Mouse (Mus musculus) erythroid progenitor cell, adult 5-6 weeks (primary cell): ENCODE measurements around the gene Zfp653. TPM values are rescaled to one million over a fixed set of nuclear protein-coding genes. Genes with fewer than 3 reads are reported as not detected.
A peak's percentile ranks its signal among the peaks of the same experiment; 100 is the strongest.
"Not testable (repeated sequence)": the region's sequence is repeated elsewhere in the genome, so short reads cannot be mapped to it uniquely, and the experiment has no call there.

Source experiments
- ATAC-seq: replicated peaks from 2 replicates; pipeline ENCODE4 v1.8.0; 2016; ENCODE audit warnings: moderate number of reproducible peaks, mild to moderate bottlenecking, moderate TSS enrichment, inconsistent platforms; ENCODE audit not compliant: poor library complexity, low FRiP score, severe bottlenecking
- total RNA-seq, 2 experiments: library from RNA; stranded (forward) in 1 of 2; stranded (reverse) in 1 of 2; fragments of 150-400 nt in 1 of 2; fragments of 186-747, 209-891 nt in 1 of 2; gene quantifications; 2 replicates each; pipeline versions ENCODE4 v1.2.3 to v1.2.4; 2015 to 2017; ENCODE audit warnings: low replicate concordance in 2 of 2

The Zfp653 gene
- total RNA-seq, 2 experiments from 2014 or later, result 2.1 to 6.0 TPM

GRCm38 (mm10) chr9:22075778-22076177, 4.6 kb upstream of the Zfp653 start:
- ATAC-seq, result not testable (repeated sequence)

GRCm38 (mm10) chr9:22072276-22072675, 1.1 kb upstream of the Zfp653 start:
- ATAC-seq, result no peak

DNA sequence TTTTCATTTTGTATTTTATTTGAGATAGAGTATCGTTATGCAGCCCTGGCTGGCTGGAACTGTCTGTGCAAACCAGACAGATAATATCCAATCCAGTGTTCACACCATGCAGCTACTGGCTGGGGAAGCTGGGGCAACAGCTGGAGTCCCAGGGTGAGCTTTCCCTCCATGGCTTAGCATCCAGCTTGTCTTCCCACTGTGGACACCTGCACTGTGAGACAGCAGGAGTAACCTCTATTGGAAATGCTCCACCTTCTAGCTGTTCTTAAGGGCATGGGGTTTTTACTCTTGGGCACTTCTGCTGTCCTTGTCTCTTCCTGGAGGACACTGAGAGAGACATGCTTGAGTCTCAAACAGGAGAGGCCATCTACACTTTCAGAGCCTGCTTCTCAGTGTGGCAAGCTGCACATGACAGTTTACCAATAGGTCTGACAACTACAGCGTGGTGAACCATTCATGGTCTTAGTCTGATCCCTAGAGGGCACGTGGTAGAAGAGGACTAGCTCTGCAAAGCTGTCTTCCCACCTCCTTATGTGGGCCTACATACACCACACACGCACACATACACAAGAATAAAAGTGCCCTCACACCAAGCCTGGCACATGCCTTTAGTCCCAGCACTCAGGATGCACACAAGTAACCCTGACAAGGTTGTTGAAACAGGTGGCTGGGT, 1.2 kb downstream of the Zfp653 start:
- no peak for ATAC-seq

DNA sequence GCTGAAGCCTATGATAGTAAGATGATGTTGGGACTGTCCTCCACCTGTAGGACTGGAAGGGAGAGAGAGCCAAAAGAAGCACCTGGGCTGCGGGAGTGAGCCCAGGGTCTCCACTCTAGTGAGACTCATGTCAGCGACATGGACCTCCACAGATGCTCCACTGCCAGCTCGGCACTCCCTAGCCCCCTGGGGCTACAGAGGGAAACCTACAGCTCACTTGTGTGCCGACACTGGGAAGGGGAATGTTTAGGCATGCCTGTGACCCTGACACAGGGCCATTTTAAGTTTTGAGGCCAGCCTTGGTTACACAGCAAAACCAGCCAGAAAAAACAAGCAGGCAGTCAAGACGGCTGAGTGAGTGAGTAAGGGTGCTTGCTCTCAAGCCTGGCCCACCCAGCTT, 4.0 kb downstream of the Zfp653 start:
- ATAC-seq, result no peak

- ATAC-seq, result 0 out of 2 replicates have a peak, but pooled peaks have one; percentile 26
Observed at GRCm38 (mm10) chr9:22066433-22066832, 4.7 kb downstream of the Zfp653 start.

DNA sequence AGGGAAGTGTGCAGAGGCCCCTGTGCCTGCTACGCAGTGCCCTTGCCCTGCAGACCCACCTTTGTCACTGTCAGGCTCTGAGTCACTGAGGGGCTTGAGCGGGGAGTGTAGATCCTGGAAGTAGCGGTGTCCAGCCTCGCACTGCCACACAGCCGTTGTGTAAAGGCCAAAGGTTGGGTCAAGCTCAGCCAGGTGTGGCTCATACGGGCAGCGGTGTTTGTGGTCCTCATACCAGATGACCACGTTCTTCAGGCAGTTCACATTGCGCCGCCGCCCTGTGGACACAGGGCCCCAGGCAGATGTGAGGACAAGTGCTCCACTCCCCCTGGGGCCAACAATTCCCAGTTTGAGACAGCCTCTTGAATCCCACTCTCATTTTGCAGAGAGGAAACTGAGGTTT, 5.5 kb downstream of the Zfp653 start:
- no peak for ATAC-seq

GRCm38 (mm10) chr9:22064341-22064740, 6.8 kb downstream of the Zfp653 start:
- ATAC-seq, result no peak

DNA sequence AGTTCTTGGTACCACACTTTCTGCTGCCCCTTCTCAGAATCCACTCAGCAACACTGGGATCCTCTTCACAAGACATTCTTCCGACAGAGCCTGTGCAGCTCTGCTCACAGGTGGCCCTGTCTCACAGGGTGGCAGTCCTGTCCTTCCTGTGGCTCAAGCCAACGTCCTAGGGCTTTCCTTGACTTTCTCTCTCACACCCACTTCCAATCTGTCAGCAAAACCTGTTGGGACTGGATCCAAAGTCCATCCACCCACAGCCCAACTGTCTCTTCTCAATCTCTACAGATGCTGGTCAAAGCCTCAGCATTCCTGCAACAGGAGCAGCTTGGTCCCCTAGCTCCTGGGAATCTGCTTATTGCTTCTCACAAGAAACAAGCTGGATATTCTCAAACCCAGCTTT, 9.8 kb downstream of the Zfp653 start:
- no peak for ATAC-seq

DNA sequence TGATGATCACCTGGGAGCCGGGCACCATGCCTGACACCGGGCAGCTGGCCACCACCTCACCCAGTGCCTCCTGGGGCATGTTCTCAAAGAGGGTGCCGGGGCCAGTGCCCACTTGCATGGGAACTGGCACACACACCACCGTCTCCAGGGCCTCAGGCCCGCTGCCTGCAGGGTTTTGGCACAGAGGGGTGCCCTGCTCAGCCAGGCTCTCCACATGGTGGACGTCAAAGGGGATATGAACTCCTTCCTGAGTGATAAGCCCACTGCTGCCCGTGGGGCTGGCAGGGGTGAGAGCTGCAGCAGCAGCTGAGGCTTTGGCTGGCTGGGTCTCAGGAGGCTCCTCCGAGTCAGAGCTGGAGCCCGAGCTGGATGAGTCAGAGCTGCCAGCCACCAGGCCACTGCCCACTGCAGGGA, 13.2 kb downstream of the Zfp653 start:
- no peak for ATAC-seq

GRCm38 (mm10) chr9:22057031-22057517, 14.1 kb downstream of the Zfp653 start:
- ATAC-seq, result no peak

- no peak for ATAC-seq
Observed at GRCm38 (mm10) chr9:22056303-22056910, 14.8 kb downstream of the Zfp653 start.

- ATAC-seq, result no peak
Observed at GRCm38 (mm10) chr9:22055713-22056112, 15.5 kb downstream of the Zfp653 start.

- peak; percentile 39; the same call in 1 of the 2 replicates for ATAC-seq
Observed at GRCm38 (mm10) chr9:22054411-22055076, 16.6 kb downstream of the Zfp653 start.

DNA sequence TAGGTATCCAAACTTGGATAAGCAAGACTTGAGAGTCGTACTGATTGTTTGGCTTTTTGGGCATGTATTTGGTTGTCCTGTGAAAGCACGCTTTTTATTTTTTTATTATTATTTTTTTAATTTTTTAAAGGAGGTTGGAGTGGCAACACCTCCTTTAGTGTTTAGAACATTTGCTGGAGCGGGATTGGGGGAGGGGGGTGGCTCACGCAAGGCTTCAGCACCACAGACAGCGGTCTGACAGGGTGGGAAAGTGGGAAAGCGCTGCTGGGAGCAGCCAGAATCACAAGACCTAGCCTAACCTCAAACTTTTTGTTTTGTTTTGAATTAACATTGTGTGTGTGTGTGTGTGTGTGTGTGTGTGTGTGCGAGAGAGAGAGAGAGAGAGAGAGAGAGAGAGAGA, 17.5 kb downstream of the Zfp653 start:
- no peak for ATAC-seq

GRCm38 (mm10) chr9:22051958-22052254, 19.3 kb downstream of the Zfp653 start, which contains the start of gene Elavl3:
Gene Elavl3 (minus strand): TSS chr9:22052023.
- no peak for ATAC-seq

- no peak for ATAC-seq
Observed at GRCm38 (mm10) chr9:22051161-22051957, 19.8 kb downstream of the Zfp653 start.

DNA sequence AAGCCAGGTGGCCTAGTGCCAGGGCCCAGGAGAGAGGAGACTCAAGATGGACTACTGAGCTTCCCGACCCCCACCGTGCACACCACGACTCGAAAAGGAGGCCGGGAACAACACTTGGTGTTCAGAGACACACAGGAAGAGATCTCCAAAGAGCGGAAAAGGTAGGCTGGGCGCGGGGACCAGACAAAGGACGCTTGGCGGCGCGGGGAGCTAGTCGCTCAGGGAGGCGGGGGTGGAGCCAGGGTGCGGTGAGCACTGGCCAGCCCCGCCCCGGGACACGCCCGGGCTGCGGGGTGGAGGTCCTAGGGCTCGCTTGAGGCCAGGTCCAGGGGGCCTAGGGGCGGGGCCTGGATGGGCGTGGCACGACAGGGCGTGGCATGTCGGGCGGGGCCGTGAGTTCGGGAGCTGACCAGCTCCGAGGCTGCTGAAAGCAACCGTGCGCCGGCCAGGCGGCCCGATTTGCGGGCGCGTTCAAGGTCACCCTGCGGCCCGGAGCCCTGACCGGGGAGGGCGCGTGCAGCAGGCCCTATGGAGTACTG, 20.8 kb downstream of the Zfp653 start:
- ATAC-seq, result peak; percentile 60

DNA sequence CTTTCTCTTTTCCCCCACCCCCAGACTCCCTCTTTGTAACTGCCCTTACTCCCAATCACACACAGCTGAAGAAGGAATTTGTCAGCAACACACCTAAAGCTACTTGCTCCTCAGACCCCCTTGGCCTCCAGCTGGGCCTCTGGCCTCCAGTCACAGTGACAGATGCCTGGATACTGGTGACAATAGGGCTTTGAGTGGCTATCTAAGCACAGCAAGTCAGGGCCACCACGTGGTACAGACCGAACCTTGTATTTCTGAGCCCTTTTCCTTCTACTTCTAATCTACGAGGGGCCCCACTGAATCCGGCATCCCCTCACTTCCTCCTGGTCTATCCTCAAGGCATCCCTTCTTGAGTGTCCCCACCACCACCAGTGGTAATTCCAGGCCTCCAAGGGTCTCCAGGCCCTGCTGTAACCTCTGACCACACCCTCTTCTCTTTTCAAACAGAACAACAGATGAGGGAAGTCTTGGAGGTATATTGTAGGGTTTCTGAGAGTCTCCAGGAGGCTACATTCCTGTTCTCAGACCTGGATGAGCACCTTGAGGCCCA, 21.4 kb downstream of the Zfp653 start:
- ATAC-seq, result 0 out of 2 replicates have a peak, but pooled peaks have one; percentile 4

GRCm38 (mm10) chr9:22049315-22049714, 21.9 kb downstream of the Zfp653 start:
- no peak for ATAC-seq

DNA sequence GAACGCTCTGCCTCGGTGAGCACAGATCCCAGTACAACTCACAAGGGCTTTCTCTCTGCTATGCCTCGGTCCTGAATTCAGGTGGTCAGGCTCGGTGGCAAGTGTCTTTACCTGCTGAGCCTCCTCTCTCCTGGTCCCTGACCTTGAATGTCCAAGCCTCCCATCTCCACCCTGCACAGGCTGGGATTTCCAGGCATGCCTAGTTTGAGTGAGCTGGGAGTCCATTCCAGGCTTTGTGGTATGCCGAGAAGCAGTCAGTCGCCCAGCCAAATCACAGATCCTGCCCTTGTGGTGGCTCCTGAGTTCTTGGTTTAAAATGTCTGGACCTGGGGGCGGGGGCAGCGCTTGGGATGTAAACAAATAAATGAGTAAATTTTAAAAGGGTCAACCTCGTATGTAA, 23.8 kb downstream of the Zfp653 start:
- ATAC-seq, result no peak
